Mouse (Mus musculus) 3T3-L1 (cell line): ENCODE results near the gene Cd80.
"Not testable (repeated sequence)": the region's sequence is repeated elsewhere in the genome, so short reads cannot be mapped to it uniquely, and the experiment has no call there.

Experiments
- DNase-seq: peaks from one replicate; pipeline ENCODE4 v3.0.0-alpha.2; 2015; ENCODE audit warnings: low read depth, low spot score

The Cd80 gene

GRCm38 (mm10) chr16:38471697-38472506, 16.5 kb downstream of the Cd80 start:
- no peak for DNase-seq

DNA sequence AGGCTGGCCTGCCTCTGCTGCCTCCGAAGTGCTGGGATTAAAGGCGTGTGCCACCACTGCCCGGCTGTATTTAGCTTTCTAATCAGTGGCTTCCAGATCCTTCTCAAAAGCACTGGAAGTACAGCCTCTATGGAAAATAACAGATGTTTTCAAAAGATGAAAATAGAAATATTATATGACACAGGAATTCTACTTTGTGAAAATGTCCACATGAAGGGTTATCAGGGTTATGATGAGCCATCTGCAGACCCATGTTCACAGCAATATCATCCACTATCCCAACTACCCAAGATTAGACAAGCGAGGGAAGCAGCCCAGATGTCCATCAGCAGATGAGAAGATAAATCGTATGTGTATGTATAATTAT, 17.1 kb downstream of the Cd80 start:
- DNase-seq = no peak

- no peak for DNase-seq
Observed at GRCm38 (mm10) chr16:38473661-38474060, 18.3 kb downstream of the Cd80 start.

- no peak for DNase-seq
Observed at GRCm38 (mm10) chr16:38474677-38475286, 19.4 kb downstream of the Cd80 start.

GRCm38 (mm10) chr16:38475681-38476311, 20.4 kb downstream of the Cd80 start:
- no peak for DNase-seq

GRCm38 (mm10) chr16:38476312-38477240, 21.2 kb downstream of the Cd80 start:
- DNase-seq = no peak

GRCm38 (mm10) chr16:38477241-38477608, 21.9 kb downstream of the Cd80 start:
- DNase-seq = not testable (repeated sequence)

GRCm38 (mm10) chr16:38478296-38478695, 22.9 kb downstream of the Cd80 start:
- DNase-seq = no peak

DNA sequence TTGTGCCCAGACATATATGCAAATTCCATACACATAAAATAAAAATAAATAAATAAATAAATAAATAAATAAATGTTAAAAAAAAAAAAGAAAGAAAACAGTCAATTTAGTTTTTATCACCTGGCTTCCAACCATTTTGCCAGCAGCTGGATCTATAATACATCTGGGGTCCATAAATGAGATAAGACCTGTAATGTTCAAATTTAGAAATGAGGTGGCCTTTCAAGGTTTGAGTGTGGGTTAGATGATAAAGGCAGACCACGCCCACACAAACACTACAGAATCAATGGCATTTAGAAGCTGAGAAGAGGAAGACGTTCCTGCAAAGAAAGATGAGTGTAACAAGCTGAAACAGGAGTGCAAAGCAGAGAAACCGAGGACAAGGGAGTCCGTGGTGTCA, 26.0 kb downstream of the Cd80 start:
- DNase-seq = no peak

DNA sequence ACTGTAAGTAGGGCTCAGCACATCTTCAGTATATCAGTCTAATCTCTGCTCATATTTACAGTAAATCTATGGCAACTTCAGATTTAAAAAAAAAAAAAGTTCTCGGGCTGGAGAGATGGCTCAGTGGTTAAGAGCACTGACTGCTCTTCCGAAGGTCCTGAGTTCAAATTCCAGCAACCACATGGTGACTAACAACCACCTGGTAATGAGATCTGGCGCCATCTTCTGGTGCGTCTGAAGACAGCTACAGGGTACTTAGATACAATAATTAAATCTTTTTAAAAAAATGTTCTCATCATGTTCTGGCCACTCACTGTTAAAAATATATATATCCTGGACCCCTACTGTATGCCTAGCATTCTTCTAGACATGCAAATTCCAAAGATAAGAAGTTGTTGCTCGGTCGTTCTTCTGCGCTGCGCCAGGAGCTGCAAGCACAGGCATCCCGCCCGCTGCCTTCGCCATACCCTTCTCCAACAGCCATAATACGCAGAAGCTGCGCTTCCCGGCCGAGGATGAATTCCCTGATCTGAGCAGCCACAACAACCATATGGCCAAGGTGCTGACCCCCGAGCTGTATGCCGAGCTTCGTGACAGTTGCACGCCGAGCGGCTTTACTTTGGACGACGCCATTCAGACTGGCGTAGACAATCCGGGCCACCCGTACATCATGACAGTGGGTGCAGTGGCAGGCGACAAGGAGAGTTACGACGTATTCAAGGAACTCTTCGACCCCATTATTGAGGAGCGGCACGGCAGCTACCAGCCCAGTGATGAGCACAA, 27.6 kb downstream of the Cd80 start:
- DNase-seq = peak; percentile 60

DNA sequence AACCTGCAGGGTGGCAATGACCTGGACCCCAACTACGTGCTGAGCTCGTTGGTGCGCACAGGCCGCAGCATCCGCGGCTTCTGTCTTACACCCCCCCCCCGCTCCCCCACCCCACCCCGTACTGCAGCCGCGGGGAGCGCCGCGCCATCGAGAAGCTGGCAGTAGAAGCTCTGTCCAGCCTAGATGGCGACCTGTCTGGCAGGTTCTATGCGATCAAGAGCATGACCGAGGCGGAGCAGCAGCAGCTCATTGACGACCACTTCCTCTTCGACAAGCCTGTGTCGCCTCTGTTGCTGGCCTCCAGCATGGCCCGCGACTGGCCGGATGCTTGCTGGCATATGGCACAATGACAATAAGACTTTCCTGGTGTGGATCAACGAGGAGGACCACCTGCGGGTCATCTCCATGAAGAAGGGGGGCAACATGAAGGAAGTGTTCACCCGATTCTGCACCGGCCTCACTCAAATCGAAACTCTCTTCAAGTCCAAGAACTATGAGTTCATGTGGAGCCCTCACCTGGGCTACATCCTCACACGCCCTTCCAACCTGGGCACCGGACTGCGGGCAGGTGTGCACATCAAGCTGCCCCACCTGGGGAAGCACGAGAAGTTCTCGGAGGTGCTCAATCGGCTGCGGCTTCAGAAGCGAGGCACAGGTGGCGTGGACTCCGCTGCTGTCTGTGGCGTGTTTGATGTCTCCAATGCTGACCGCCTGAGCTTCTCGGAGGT, 28.4 kb downstream of the Cd80 start:
- DNase-seq = no peak

DNA sequence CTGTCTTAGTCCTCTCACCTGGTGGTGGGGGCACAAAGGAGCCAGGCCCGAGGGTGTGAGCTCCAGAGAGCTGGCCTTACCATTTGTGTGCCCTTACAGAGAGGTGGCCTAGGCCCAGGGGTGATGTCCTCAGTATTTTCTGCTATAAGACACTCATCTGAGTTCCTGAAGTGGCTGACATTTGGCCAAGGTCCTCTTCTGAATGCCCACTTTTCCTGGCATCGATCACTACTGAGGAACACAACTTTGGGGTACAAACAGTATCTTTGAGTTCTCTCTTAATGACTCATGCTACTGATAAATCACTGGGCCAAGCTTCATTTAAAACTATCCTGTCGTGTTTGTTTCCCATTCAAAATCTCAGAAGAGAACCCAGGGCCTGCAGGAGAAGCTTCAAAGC, 37.2 kb downstream of the Cd80 start:
- no peak for DNase-seq

DNA sequence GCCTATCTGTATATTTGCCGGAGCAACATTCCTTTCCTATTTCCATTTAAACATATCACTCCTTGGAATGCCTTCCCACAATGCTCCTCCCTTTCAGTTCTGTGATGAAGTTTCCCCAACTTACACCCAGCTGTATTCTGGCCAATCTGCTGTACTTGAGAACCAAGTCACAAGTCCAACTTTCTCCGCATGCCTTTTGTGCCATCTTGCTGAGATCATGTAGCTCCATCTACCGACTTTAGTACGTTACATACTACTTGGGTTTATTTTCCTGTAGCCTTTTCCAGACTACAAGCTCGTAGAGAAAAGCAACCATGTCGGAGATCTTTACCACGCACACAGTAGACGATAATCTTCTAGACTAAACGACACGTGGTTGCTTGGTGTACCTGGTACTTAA, 38.5 kb downstream of the Cd80 start:
- no peak for DNase-seq

- no peak for DNase-seq
Observed at GRCm38 (mm10) chr16:38496604-38497140, 41.3 kb downstream of the Cd80 start.

GRCm38 (mm10) chr16:38502469-38502868, 47.1 kb downstream of the Cd80 start:
- DNase-seq = no peak

DNA sequence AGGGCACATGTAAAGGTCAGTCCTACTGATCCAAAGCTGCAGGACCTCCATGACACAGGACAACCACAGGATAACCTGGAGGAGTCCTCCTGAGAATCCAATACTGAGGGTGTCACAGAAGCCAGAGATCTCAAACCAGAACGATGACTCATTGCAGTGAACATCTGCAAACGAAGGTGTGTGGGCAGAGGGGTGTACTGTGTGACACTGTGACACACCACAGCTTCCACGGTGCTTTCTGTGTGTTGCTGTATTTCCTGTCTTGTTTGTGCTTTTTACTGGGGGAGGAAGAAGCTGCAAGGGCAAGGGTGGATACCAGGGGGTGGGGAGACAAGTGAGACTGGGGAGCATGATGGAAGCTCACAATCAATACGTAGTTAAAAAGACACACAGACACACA, 48.2 kb downstream of the Cd80 start:
- DNase-seq = peak; percentile 30

DNA sequence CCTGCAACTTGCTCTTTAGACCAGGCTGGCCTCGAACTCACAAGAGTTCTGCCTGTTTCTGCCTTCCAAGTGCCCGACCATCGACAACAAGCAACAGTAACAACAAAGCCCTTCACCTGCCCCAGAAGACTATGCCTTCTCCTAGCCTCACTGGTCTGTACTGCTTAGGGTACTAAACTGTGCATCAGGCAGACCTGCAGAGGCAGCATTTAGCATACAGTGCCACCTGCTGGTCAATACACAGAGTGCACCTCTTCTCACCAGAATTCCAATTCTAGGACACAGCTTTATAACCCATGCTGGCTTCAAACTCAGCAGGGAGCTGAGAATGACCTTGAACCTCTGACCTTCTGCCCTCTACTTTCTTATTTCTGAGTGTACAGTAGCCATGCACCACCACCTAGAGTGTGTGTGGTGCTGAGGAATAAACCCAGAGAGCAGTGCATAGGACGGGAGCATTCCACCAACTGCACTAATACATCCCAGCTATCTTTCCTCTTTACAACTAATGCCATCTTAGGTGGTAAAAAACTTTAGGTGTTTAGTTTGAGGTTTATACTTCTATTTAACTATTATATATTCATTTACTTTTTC, 50.8 kb downstream of the Cd80 start:
- peak; percentile 88 for DNase-seq

DNA sequence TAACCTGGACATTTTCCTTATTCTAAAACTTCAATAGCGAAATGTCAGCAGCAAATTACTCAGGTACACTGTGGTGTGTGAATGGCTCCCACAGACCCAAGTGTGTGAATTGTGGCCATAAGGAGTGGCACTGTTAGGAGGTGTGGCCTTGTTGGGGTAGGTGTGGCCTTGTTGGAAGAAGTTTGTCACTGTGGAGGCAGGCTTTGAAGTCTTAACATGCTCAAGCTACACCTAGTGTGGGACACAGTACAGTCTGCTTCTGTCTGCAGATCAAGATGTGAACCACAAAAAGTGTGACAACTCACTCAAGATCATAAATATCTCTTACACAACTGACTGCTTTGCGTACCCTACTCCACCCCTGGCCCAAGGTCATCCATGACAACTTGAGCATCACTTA, 55.5 kb downstream of the Cd80 start:
- no peak for DNase-seq

DNA sequence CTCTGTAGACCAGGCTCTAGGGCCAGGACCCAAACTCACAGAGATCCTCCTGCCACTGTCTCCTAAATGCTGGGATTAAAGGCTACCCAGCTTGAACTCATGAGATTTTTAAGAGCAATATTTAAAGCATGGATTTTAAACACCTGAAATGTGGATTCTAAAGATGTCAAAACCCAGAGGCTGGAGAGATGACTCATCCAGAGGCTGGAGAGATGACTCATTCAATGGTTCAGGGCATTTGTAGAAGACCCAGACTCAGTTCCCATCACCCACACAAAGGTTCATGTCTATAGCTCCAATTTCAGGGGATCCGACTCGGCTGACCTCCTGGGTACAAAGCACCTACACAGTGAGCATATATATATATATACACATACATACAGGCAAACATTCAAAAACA, 63.8 kb downstream of the Cd80 start:
- peak; percentile 71 for DNase-seq
